Mouse (Mus musculus) stomach, postnatal 0 days (tissue): ENCODE measurements around the gene Ssc5d. TPM values are rescaled to one million over a fixed set of nuclear protein-coding genes. Genes with fewer than 3 reads are reported as not detected.

Experiments used
- ATAC-seq: fragments of 200-750 bp; cut with Nextera tagmentation; 2 replicates; pipeline ENCODE4 v1.8.0; 2017; ENCODE audit not compliant: low FRiP score, low TSS enrichment
- DNase-seq: peaks from one replicate; pipeline ENCODE4 v3.0.0-alpha.2; 2016; ENCODE audit warnings: low spot score
- H3K27ac ChIP-seq: fragments of 300-500 bp; sonication (generic); replicated peaks from 2 replicates; pipeline ENCODE4 v1.5.1; 2014; ENCODE audit warnings: mild to moderate bottlenecking, control low read depth
- H3K27me3 ChIP-seq: fragments of 300-500 bp; sonication (generic); 2 replicates; pipeline ENCODE4 v1.6.1; 2014; ENCODE audit warnings: low read length; ENCODE audit not compliant: control insufficient read depth, insufficient read depth
- H3K36me3 ChIP-seq: fragments of 300-500 bp; sonication (generic); 2 replicates; pipeline ENCODE4 v1.6.1; 2014; ENCODE audit warnings: low read length, mixed read lengths; ENCODE audit not compliant: control insufficient read depth, insufficient read depth
- H3K4me1 ChIP-seq: fragments of 300-500 bp; sonication (generic); replicated peaks from 2 replicates; pipeline ENCODE4 v1.6.1; 2014; ENCODE audit warnings: antibody characterized with exemption; ENCODE audit not compliant: control insufficient read depth, insufficient read depth
- H3K4me2 ChIP-seq: fragments of 300-500 bp; sonication (generic); replicated peaks from 2 replicates; pipeline ENCODE4 v1.6.1; 2014; ENCODE audit warnings: low read depth, mild to moderate bottlenecking, control low read depth, moderate library complexity
- H3K4me3 ChIP-seq: fragments of 300-500 bp; sonication (generic); 2 replicates; pipeline ENCODE4 v1.5.1; 2014; ENCODE audit warnings: low read depth, low read length, control low read depth
- H3K9ac ChIP-seq: fragments of 300-500 bp; sonication (generic); 2 replicates; pipeline ENCODE4 v1.6.1; 2014; ENCODE audit warnings: mild to moderate bottlenecking, low read length, control low read depth, mixed read lengths
- H3K9me3 ChIP-seq: fragments of 300-500 bp; sonication (generic); 2 replicates; pipeline ENCODE4 v1.6.1; 2016; ENCODE audit warnings: low read length; ENCODE audit not compliant: control insufficient read depth
- CTCF ChIP-seq: IDR thresholded peaks from 2 replicates; pipeline ENCODE4 v1.5.1; 2016; ENCODE audit warnings: antibody characterized with exemption, low read depth, mild to moderate bottlenecking, moderate library complexity
- EP300 ChIP-seq: optimal IDR thresholded peaks from 2 replicates; pipeline ENCODE3; 2016; ENCODE audit warnings: antibody characterized with exemption
- WGBS: fragments of 180-500 bp; shearing (Covaris S2); extraction: QIAGEN DNeasy Blood & Tissue Kit; methylation state at CpG from one replicate; pipeline ENCODE4 v1.1.7; 2014; 5-methylcytosine and 5-hydroxymethylcytosine counted together
- polyA plus RNA-seq: library from polyadenylated mRNA; unstranded; fragments of >200 nt; fragmentation: Nextera tagmentation; extraction: Ambion mirVana; gene quantifications from 2 replicates; pipeline ENCODE4 v1.2.1, GENCODE M21; 2015

Gene Ssc5d
- polyA plus RNA-seq, 1 experiment from 2014 or later: 1.3 TPM

DNA sequence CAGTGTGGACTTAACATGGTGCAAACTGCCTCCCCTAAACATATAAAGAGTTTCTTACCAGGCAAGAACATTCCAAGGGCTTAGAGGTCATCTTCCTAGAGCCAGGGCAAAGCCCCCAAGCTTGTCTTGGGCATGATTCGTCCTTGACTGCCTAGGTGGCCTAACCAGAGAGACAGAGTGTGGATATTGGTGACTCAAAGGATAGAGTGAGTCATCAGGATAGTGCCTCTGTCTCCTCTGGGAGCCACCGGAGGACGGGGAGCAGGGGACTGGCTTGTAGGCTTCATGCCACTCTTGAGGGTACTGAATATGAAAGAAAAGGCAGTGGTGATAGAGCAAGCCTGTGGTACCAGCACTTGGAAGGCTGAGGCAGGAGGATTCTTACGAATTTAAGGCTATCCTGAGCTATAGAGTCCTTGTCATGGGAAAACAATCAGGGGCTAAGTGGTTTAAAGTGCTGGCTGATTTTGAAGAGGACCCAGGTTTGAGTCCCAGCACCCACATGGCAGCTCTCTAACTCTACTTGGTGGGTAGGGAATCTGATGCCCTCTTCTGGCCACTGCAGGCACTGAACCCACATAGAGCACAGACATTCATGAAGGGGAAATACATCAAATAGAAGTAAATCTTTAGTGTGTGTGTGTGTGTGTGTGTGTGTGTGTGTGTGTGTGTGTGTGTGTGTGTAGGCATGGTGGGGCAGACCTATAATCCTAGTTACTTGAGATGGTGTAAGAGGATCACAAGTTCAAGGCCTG, 8.8 kb downstream of the Ssc5d start:
- Histone ChIP-seq H3K9me3 (no peaks in the 10 kb centered on the region), H3K4me3 (no peak overlapping the region), H3K27ac (no peak overlapping the region), H3K27me3 (no peaks in the 10 kb centered on the region), H3K4me1 (no peaks in the 10 kb centered on the region), H3K4me2 (no peak overlapping the region), H3K36me3 (no peaks in the 10 kb centered on the region), H3K9ac (no peak overlapping the region)
- DNase-seq (no peak), ATAC-seq (no peak)
- WGBS: 73% methylated on average over 4 of the region's 4 CpGs
- TF ChIP-seq EP300 (no peak), CTCF (peak; percentile 44)

DNA sequence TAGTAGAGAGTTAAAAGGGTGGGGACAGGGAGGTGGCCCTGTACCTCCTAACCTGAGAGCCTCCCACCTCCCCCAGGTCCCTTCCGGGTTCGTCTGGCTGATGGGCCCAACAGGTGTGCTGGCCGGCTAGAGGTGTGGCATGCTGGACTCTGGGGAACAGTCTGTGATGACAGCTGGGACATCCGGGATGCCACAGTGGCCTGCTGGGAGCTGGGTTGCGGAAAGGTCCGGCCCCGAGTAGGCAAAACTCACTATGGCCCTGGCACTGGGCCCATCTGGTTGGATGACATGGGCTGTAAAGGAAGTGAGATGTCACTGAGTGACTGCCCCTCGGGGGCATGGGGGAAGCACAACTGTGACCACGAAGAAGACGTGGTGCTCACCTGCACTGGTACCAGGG, 11.2 kb downstream of the Ssc5d start:
- no peak for TF ChIP-seq EP300
- TF ChIP-seq CTCF: no peak
- DNase-seq (no peak), ATAC-seq (no peak)
- Histone ChIP-seq H3K4me1 (no peaks in the 10 kb centered on the region), H3K9ac (no peak overlapping the region), H3K4me2 (no peak overlapping the region), H3K27ac (no peak overlapping the region), H3K4me3 (no peak overlapping the region), H3K36me3 (no peaks in the 10 kb centered on the region), H3K27me3 (no peaks in the 10 kb centered on the region), H3K9me3 (no peaks in the 10 kb centered on the region)
- 74% methylated on average over 10 of the region's 10 CpGs for WGBS

DNA sequence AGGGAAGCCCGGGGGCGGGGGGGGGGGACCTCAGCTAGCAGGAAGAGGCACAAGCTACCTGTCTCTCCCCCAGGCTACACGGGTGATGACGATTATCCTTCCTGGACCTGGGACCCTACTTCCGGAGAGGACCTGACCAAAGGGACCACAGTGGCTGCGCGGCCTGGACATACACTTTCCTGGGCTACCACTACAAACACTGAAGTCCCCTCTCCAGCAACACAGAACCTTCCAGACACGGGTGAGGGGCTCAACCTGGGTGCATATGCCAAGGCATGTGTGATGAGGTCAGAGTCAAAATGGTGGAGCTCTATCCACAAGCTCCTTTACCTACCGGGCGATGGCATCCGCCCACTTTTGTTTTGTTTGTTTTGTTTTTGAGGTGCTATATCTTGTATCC, 11.8 kb downstream of the Ssc5d start:
- H3K27ac ChIP-seq: no peak overlapping the region
- no peak for TF ChIP-seq EP300
- TF ChIP-seq CTCF: no peak
- no peaks in the 10 kb centered on the region for H3K9me3 ChIP-seq
- H3K4me3 ChIP-seq: no peak overlapping the region
- no peaks in the 10 kb centered on the region for H3K4me1 ChIP-seq
- no peak for DNase-seq
- WGBS: 73% methylated on average over 10 of the region's 11 CpGs
- no peak overlapping the region for H3K9ac ChIP-seq
- ATAC-seq: no peak
- no peak overlapping the region for H3K4me2 ChIP-seq
- H3K36me3 ChIP-seq: no peaks in the 10 kb centered on the region
- H3K27me3 ChIP-seq: no peaks in the 10 kb centered on the region

DNA sequence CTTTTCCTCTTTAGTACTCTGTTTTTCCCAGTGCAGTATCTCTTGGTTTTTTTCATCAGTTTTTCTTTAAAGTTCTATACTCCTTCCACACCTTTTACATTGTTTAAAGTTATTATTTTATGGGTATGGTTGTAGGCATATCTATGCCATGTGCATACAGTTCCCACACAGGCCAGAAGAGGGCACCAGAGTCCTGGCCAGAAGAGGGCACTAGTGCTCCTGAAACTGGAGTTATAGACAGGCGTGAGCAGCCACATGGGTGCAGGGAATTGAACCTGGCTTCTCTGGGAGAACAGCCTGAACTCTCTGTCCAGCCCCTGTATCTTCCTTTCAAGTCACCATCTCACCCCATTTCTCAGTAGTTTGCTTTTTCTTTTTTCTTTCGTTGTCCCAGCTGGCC, 12.9 kb downstream of the Ssc5d start:
- Histone ChIP-seq H3K4me3 (no peak overlapping the region), H3K9ac (no peak overlapping the region), H3K9me3 (no peaks in the 10 kb centered on the region), H3K27me3 (no peaks in the 10 kb centered on the region), H3K36me3 (no peaks in the 10 kb centered on the region), H3K4me2 (no peak overlapping the region), H3K27ac (no peak overlapping the region), H3K4me1 (no peaks in the 10 kb centered on the region)
- ATAC-seq: no peak
- WGBS: 43% methylated on average over 2 of the region's 2 CpGs
- DNase-seq: peak; percentile 75
- TF ChIP-seq CTCF: peak; percentile 94
- TF ChIP-seq EP300: no peak

DNA sequence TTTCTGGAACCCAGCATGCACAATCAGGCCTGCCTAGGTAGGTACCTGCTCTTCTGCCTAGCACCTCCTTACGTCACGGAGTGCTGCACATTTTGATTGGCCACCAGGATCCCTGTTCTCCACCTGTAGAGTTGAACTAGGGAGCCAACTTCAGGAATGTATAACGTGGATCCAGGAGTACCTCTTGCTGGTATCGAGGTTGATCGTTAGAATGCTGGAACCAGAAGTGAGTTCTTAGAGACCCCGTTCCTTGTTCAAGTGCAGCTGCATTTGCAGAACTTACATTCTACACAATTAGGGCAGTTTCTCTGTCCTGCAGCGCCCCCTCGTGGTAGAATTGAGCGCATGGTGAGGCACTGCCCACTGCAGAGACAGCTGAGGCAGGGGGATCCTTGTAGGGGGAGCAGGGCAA, 14.5 kb downstream of the Ssc5d start:
- no peaks in the 10 kb centered on the region for H3K27me3 ChIP-seq
- DNase-seq (peak; percentile 89), ATAC-seq (peak; percentile 75)
- no peak for TF ChIP-seq EP300
- peak; percentile 91 for TF ChIP-seq CTCF
- no peak overlapping the region for H3K9ac ChIP-seq
- H3K27ac ChIP-seq: no peak overlapping the region
- H3K4me2 ChIP-seq: no peak overlapping the region
- H3K9me3 ChIP-seq: no peaks in the 10 kb centered on the region
- H3K36me3 ChIP-seq: no peaks in the 10 kb centered on the region
- 16% methylated on average over 9 of the region's 9 CpGs for WGBS
- no peak overlapping the region for H3K4me3 ChIP-seq
- no peaks in the 10 kb centered on the region for H3K4me1 ChIP-seq

DNA sequence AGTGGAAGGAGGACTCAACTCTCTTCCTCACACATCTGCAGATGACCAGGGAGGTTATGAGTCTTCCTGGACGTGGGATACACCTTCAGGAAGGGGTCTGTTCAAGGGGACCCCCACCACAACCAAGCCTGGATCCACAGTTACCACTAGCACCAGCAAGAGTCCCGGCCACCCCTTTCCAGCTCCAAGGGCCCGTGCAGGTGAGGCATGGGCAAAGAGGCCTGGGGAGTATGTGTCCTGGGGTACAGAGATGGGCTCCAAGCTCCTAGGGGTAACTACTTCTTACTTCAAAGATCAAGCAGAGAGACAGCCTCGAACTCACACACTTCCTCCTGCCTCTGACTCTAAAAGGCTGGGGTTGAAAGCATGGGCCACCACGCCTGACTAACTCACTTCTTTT, 17.1 kb downstream of the Ssc5d start:
- 49% methylated on average over 5 of the region's 5 CpGs for WGBS
- no peaks in the 10 kb centered on the region for H3K4me1 ChIP-seq
- H3K4me3 ChIP-seq: no peak overlapping the region
- H3K27me3 ChIP-seq: no peaks in the 10 kb centered on the region
- TF ChIP-seq CTCF (no peak), EP300 (no peak)
- H3K27ac ChIP-seq: no peak overlapping the region
- no peak for ATAC-seq
- no peaks in the 10 kb centered on the region for H3K36me3 ChIP-seq
- no peaks in the 10 kb centered on the region for H3K9me3 ChIP-seq
- no peak for DNase-seq
- no peak overlapping the region for H3K9ac ChIP-seq
- no peak overlapping the region for H3K4me2 ChIP-seq
